Comparison of ENCODE assay signal across 12 mouse cellular contexts in genomic region chr17:27587252-27587651, GRCm38 (mm10). TPM values are rescaled to one million over a fixed set of nuclear protein-coding genes. Genes with fewer than 3 reads are reported as not detected.
DNase-seq lines count a peak whose midpoint lies in the region; ATAC-seq and TF ChIP-seq lines count a peak whose summit lies in the region.
"Had no signal": no experiment of that assay in that cellular context is flagged by ENCODE, and none has a peak within 500 bp of the region (broad histone marks: within the 10 kb centered on the region; RNA-seq: fewer than 3 reads in every experiment).

No protein-coding gene starts in this region.

- H3K4me2 ChIP-seq in midbrain, postnatal 0 days (ENCODE audit: low read depth, low read length, poor library complexity, severe bottlenecking), result no peak overlapping the region
- no peak overlapping the region for H3K4me2 ChIP-seq in midbrain, embryonic 16.5 days (ENCODE audit: low read length)

- no peak for TF ChIP-seq CTCF in cerebellum, adult 2 months (IDR thresholded peaks at IDR 0.05; ENCODE audit: borderline replicate concordance, insufficient read depth, low read depth, low read length)
- no peak for TF ChIP-seq CTCF in midbrain, postnatal 0 days (IDR thresholded peaks at IDR 0.05)
- TF ChIP-seq CTCF in olfactory bulb, adult 2 months (IDR thresholded peaks at IDR 0.05; ENCODE audit: insufficient read depth, low read depth, low read length), result no peak

- peak overlapping the region; percentile 37 for H3K27ac ChIP-seq in cerebellum, adult 2 months (ENCODE audit: insufficient read depth, low read length)
- peak overlapping the region; percentile 60 for H3K27ac ChIP-seq in midbrain, postnatal 0 days (ENCODE audit: low read depth, low read length)
- no peak overlapping the region for H3K27ac ChIP-seq in midbrain, embryonic 16.5 days (ENCODE audit: low read length)
- H3K27ac ChIP-seq in olfactory bulb, adult 2 months (ENCODE audit: insufficient read depth, low read depth, low read length), result 0 out of 2 replicates have a peak overlapping the region, but pooled peaks have one; percentile 3
- H3K27ac ChIP-seq: forebrain, embryonic 10.5 days had no signal

- H3K4me1 ChIP-seq in cerebellum, adult 2 months (ENCODE audit: control insufficient read depth, insufficient read depth, low read length), result peaks cover 29% of the 10 kb centered on the region
- no peaks in the 10 kb centered on the region for H3K4me1 ChIP-seq in midbrain, postnatal 0 days (ENCODE audit: insufficient read depth, low read length)
- H3K4me1 ChIP-seq in midbrain, embryonic 16.5 days (ENCODE audit: control insufficient read depth, insufficient read depth, low read length), result no peaks in the 10 kb centered on the region
- H3K4me1 ChIP-seq in olfactory bulb, adult 2 months (ENCODE audit: control insufficient read depth, insufficient read depth, low read length), result peaks cover 35% of the 10 kb centered on the region

- no peaks in the 10 kb centered on the region for H3K9me3 ChIP-seq in midbrain, postnatal 0 days (ENCODE audit: low read length)
- no peaks in the 10 kb centered on the region for H3K9me3 ChIP-seq in midbrain, embryonic 16.5 days (replicated peaks; ENCODE audit: control insufficient read depth, low read length, poor library complexity, severe bottlenecking)
- H3K9me3 ChIP-seq: forebrain, embryonic 10.5 days had no signal

- peaks cover 23% of the 10 kb centered on the region for H3K36me3 ChIP-seq in midbrain, postnatal 0 days (ENCODE audit: insufficient read depth, low read length)
- H3K36me3 ChIP-seq in midbrain, embryonic 16.5 days (ENCODE audit: control insufficient read depth, insufficient read depth, low read length), result peaks cover 4% of the 10 kb centered on the region

- no peak for TF ChIP-seq POLR2A in cerebellum, adult 2 months (IDR thresholded peaks at IDR 0.05; ENCODE audit: borderline replicate concordance, insufficient read depth, low read length)
- no peak for TF ChIP-seq POLR2A in olfactory bulb, adult 2 months (IDR thresholded peaks at IDR 0.05; ENCODE audit: insufficient read depth, low read depth, low read length)

- H3K4me3 ChIP-seq in cerebellum, adult 2 months (replicated peaks; ENCODE audit: insufficient read depth, low read depth, low read length), result no peak overlapping the region
- H3K4me3 ChIP-seq in midbrain, postnatal 0 days (ENCODE audit: low read depth, low read length), result no peak overlapping the region
- H3K4me3 ChIP-seq in midbrain, embryonic 16.5 days (ENCODE audit: low read depth, low read length), result no peak overlapping the region
- no peak overlapping the region for H3K4me3 ChIP-seq in olfactory bulb, adult 2 months (ENCODE audit: insufficient read depth, low read depth, low read length)
- H3K4me3 ChIP-seq: forebrain, embryonic 10.5 days had no signal

- 14% methylated on average over 12 of the region's 12 CpGs for WGBS in cerebellum, adult 2 months
- 68% methylated on average over 12 of the region's 12 CpGs for WGBS in midbrain, postnatal 0 days
- WGBS in midbrain, embryonic 16.5 days, result 78% methylated on average over 12 of the region's 12 CpGs
- WGBS in olfactory bulb, adult 2 months, result 46% methylated on average over 12 of the region's 12 CpGs

- intact Hi-C loops in heart, postnatal 14 days (cut with DNase I), result loop anchor here (5.0 kb wide), 1 partner anchor 35 kb away; the partner anchor contains the start of gene Nudt3

- no peak overlapping the region for H3K9ac ChIP-seq in midbrain, postnatal 0 days (replicated peaks; ENCODE audit: low read length, poor library complexity, severe bottlenecking)
- H3K9ac ChIP-seq in midbrain, embryonic 16.5 days (ENCODE audit: low read depth, low read length), result no peak overlapping the region

- peak in 1 of 2 experiments; percentile 63 for DNase-seq in cerebellum, adult 2 months
- DNase-seq in cerebellum, adult 9-11 months, result no peak
- DNase-seq in midbrain, postnatal 0 days (ENCODE audit: low spot score), result no peak
- DNase-seq in heart, postnatal 14 days, result peak; percentile 62 to 72
- no peak for DNase-seq in cerebellum, adult 8-10 months
- DNase-seq in lung, postnatal 25 days (ENCODE audit: low spot score), result no peak
- DNase-seq: cerebellum, adult 11-12 months; midbrain, embryonic 14.5 days had no signal

- H3K27me3 ChIP-seq in cerebellum, adult 2 months (ENCODE audit: control insufficient read depth, insufficient read depth, low read length), result no peaks in the 10 kb centered on the region
- no peaks in the 10 kb centered on the region for H3K27me3 ChIP-seq in midbrain, postnatal 0 days (ENCODE audit: insufficient read depth, low read length)
- H3K27me3 ChIP-seq in midbrain, embryonic 16.5 days (ENCODE audit: control insufficient read depth, insufficient read depth, low read depth, low read length), result no peaks in the 10 kb centered on the region

- no peak for ATAC-seq in midbrain, postnatal 0 days (ENCODE audit: low FRiP score)
- ATAC-seq in midbrain, embryonic 16.5 days, result no peak

RNA-seq across cellular contexts. Expression of gene AI413582, which starts 21.7 kb away (rescaled TPM):
- 98.9 and 104 TPM in 2 replicates for polyA plus RNA-seq in cerebellum, adult 2 months (2012; rRNA removed)
- 70.2 and 80.2 TPM in 2 replicates for total RNA-seq in midbrain, postnatal 0 days (2014; rRNA removed)
- 88.8 and 113 TPM in 2 replicates for polyA plus RNA-seq in midbrain, postnatal 0 days (2015; fragmentation: Nextera tagmentation; extraction: Ambion mirVana)
- 55.4 and 65.8 TPM in 2 replicates for polyA plus RNA-seq in midbrain, embryonic 16.5 days (2015; fragmentation: Nextera tagmentation; extraction: Ambion mirVana)
- 10 to 100 TPM in 1 of 2 experiments, 1 to 10 TPM in 1; 10.0 to 10.4 TPM for total RNA-seq in heart, postnatal 14 days (2021)
- polyA plus RNA-seq in olfactory bulb, adult 2 months (2012; ENCODE audit: insufficient read depth, insufficient read length, low replicate concordance, missing spikeins), result not detected in 2 replicates

RNA-seq across cellular contexts. Expression of gene Hmga1, which starts 31.0 kb away (rescaled TPM):
- polyA plus RNA-seq in cerebellum, adult 2 months (2012; rRNA removed), result 124 and 133 TPM in 2 replicates
- 135 and 138 TPM in 2 replicates for total RNA-seq in midbrain, postnatal 0 days (2014; rRNA removed)
- 144 and 154 TPM in 2 replicates for polyA plus RNA-seq in midbrain, postnatal 0 days (2015; fragmentation: Nextera tagmentation; extraction: Ambion mirVana)
- 124 and 134 TPM in 2 replicates for polyA plus RNA-seq in midbrain, embryonic 16.5 days (2015; fragmentation: Nextera tagmentation; extraction: Ambion mirVana)
- total RNA-seq in heart, postnatal 14 days (2021), result 10 to 100 TPM; 37.1 to 38.2 TPM
- not detected in 2 replicates for polyA plus RNA-seq in olfactory bulb, adult 2 months (2012; ENCODE audit: insufficient read depth, insufficient read length, low replicate concordance, missing spikeins)

RNA-seq across cellular contexts. Expression of gene Nudt3, which starts 36.0 kb away (rescaled TPM):
- polyA plus RNA-seq in cerebellum, adult 2 months (2012; rRNA removed), result 336 and 366 TPM in 2 replicates
- 280 and 286 TPM in 2 replicates for total RNA-seq in midbrain, postnatal 0 days (2014; rRNA removed)
- polyA plus RNA-seq in midbrain, postnatal 0 days (2015; fragmentation: Nextera tagmentation; extraction: Ambion mirVana), result 203 and 211 TPM in 2 replicates
- polyA plus RNA-seq in midbrain, embryonic 16.5 days (2015; fragmentation: Nextera tagmentation; extraction: Ambion mirVana), result 246 and 248 TPM in 2 replicates
- total RNA-seq in heart, postnatal 14 days (2021), result 100 to 1,000 TPM; 320 to 341 TPM
- polyA plus RNA-seq in olfactory bulb, adult 2 months (2012; ENCODE audit: insufficient read depth, insufficient read length, low replicate concordance, missing spikeins), result 554 TPM in 1 of 2 replicates, not detected in the other

RNA-seq across cellular contexts. Expression of gene RPS10-NUDT3, which starts 47.8 kb away (rescaled TPM):
- polyA plus RNA-seq in cerebellum, adult 2 months (2012; rRNA removed), result 0.16 TPM in 2 replicates
- total RNA-seq in midbrain, postnatal 0 days (2014; rRNA removed), result not detected in 2 replicates
- not detected in 2 replicates for polyA plus RNA-seq in midbrain, postnatal 0 days (2015; fragmentation: Nextera tagmentation; extraction: Ambion mirVana)
- not detected in 2 replicates for polyA plus RNA-seq in midbrain, embryonic 16.5 days (2015; fragmentation: Nextera tagmentation; extraction: Ambion mirVana)
- not detected for total RNA-seq in heart, postnatal 14 days (2021)
- polyA plus RNA-seq in olfactory bulb, adult 2 months (2012; ENCODE audit: insufficient read depth, insufficient read length, low replicate concordance, missing spikeins), result not detected in 2 replicates
- polyA plus RNA-seq: forebrain, embryonic 10.5 days; large intestine, adult 2 months; midbrain, embryonic 14.5 days had no signal

RNA-seq across cellular contexts. Expression of gene Rps10, which starts 49.2 kb away (rescaled TPM):
- polyA plus RNA-seq in cerebellum, adult 2 months (2012; rRNA removed), result 479 and 488 TPM in 2 replicates
- total RNA-seq in midbrain, postnatal 0 days (2014; rRNA removed), result 1,349 and 1,717 TPM in 2 replicates
- polyA plus RNA-seq in midbrain, postnatal 0 days (2015; fragmentation: Nextera tagmentation; extraction: Ambion mirVana), result 447 and 461 TPM in 2 replicates
- 400 and 420 TPM in 2 replicates for polyA plus RNA-seq in midbrain, embryonic 16.5 days (2015; fragmentation: Nextera tagmentation; extraction: Ambion mirVana)
- 100 to 1,000 TPM; 542 to 580 TPM for total RNA-seq in heart, postnatal 14 days (2021)
- polyA plus RNA-seq in olfactory bulb, adult 2 months (2012; ENCODE audit: insufficient read depth, insufficient read length, low replicate concordance, missing spikeins), result 934 TPM in 1 of 2 replicates, not detected in the other

Comparison
In these comparisons a context has a peak if more than half of its experiments do, and no peak if none do; other contexts are left out.
1. DNase-seq: peak in heart, postnatal 14 days (2 of 2); none in cerebellum, adult 9-11 months (single experiment), midbrain, postnatal 0 days (single experiment), cerebellum, adult 8-10 months (single experiment) and lung, postnatal 25 days (single experiment).
2. RNA of gene AI413582, which starts 21.7 kb away (polyA plus RNA-seq): 98.9 to 104 TPM in cerebellum, adult 2 months, 88.8 to 113 TPM in midbrain, postnatal 0 days and 55.4 to 65.8 TPM in midbrain, embryonic 16.5 days; not detected in olfactory bulb, adult 2 months; every median in the first group is over 10 times any median in the second.